Mouse (Mus musculus) CD8-positive naive resting alpha-beta T cell, adult 57 days (primary cell): ENCODE results near the gene Kcnk13. TPM values are rescaled to one million over a fixed set of nuclear protein-coding genes. Genes with fewer than 3 reads are reported as not detected.

Experiments used
- total RNA-seq: library from RNA; stranded (reverse); gene quantifications from one replicate; pipeline ENCODE4 v1.2.4, GENCODE M21; 2023

The Kcnk13 gene
- total RNA-seq, result 1.3 TPM

GRCm38 (mm10) chr12:99964301-99965202 lies at the start of gene Kcnk13:
Gene Kcnk13 (plus strand): TSS chr12:99964499.

DNA sequence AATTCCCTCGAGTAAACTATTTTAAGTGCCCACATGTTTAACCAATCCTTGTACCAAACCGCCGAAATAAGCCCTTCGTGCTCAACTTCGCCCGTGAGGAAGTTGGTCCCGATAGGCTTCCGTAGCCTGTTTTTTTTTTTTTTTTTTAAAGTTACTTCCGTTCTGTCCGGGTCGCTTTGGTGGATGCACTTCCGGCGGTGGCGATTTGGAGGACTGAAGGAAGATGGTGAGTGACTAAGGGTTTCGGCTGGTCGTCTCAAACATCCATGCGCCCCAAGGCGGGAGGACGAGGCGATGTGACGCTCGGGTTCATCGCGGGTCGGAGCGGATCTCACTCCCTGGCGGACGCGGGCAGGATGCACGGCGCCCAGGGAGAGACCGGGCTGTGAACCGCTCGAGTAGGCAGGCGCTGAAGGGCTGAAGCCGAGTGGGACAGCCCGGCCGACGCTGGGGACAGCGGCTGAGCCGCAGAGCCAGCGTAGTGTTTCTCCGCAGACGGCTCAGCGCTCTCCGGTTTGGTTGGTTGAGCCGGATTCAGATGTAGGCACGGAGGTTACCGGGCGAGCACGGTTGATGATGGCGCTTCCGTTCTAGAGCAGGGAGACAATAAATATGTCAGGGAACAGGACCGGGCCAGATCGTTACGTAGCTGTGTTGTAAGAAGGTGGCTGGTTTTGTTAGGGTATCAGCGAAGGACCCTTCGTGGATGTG lies 145.8 kb downstream of the Kcnk13 start, which contains the start of gene Psmc1:
Gene Psmc1 (plus strand): TSS at position 169 of the 711 bp plus-strand sequence.

Other genes starting within 250 kb of the Kcnk13 start
- 0.83 TPM for gene Efcab11, start 80.1 kb upstream of the Kcnk13 start, total RNA-seq
- gene Tdp1, start 80.0 kb upstream of the Kcnk13 start, total RNA-seq, result 23.3 TPM
- 72.4 TPM for gene Psmc1, start 145.7 kb downstream of the Kcnk13 start, total RNA-seq
- gene Nrde2, start 195.2 kb downstream of the Kcnk13 start, total RNA-seq, result 34.5 TPM
- gene Calm1, start 234.9 kb downstream of the Kcnk13 start, total RNA-seq, result 449 TPM